Mouse (Mus musculus) myocyte (in vitro differentiated cells): Measurements from ENCODE around the gene Ttc21a. TPM values are rescaled to one million over a fixed set of nuclear protein-coding genes. Genes with fewer than 3 reads are reported as not detected.

Experiments
- H3K27me3 ChIP-seq: one replicate; pipeline ENCODE4 v1.6.1; 2011; ENCODE audit not compliant: control insufficient read depth, insufficient read depth, insufficient read length
- H3K36me3 ChIP-seq: one replicate; pipeline ENCODE4 v1.6.1; 2011; ENCODE audit not compliant: control insufficient read depth, insufficient read depth
- H3K4me2 ChIP-seq: one replicate; pipeline ENCODE4 v1.6.1; 2011; ENCODE audit warnings: low read depth, control low read depth
- H3K4me3 ChIP-seq: one replicate; pipeline ENCODE4 v1.5.1; 2011; ENCODE audit warnings: mild to moderate bottlenecking, control low read depth, moderate library complexity
- H3K79me2 ChIP-seq: one replicate; pipeline ENCODE4 v1.6.1; 2011; ENCODE audit not compliant: control insufficient read depth, insufficient read depth
- H3ac ChIP-seq: one replicate; pipeline ENCODE4 v1.6.1; 2011; ENCODE audit not compliant: control insufficient read depth, insufficient read length
- CEBPB ChIP-seq: IDR thresholded peaks from 2 replicates; pipeline ENCODE4 v1.6.1; 2011; ENCODE audit warnings: mild to moderate bottlenecking, moderate library complexity; ENCODE audit not compliant: poor library complexity, insufficient read depth, severe bottlenecking
- E2F4 ChIP-seq: IDR thresholded peaks from one replicate; pipeline ENCODE4 v1.6.1; 2011; ENCODE audit warnings: mild to moderate bottlenecking, control low read depth, moderate library complexity; ENCODE audit not compliant: insufficient read depth
- MAX ChIP-seq: IDR thresholded peaks from one replicate; pipeline ENCODE4 v1.6.1; 2011; ENCODE audit warnings: low read depth, mild to moderate bottlenecking, control low read depth
- MYOD1 ChIP-seq, 3 experiments: IDR thresholded peaks; one replicate each; pipeline ENCODE4 v1.6.1; 2011; ENCODE audit warnings: control low read depth in 2 of 3, low read depth in 2 of 3, mild to moderate bottlenecking in 2 of 3, moderate library complexity in 1 of 3; ENCODE audit not compliant: insufficient read length in 2 of 3, control insufficient read depth in 1 of 3
- MYOG ChIP-seq, 3 experiments: IDR thresholded peaks; one replicate each; pipeline ENCODE4 v1.6.1; 2011; ENCODE audit warnings: control low read depth in 2 of 3, low read depth in 2 of 3, mild to moderate bottlenecking in 2 of 3; ENCODE audit not compliant: insufficient read length in 2 of 3, control insufficient read depth in 1 of 3, insufficient read depth in 1 of 3
- POLR2A ChIP-seq: IDR thresholded peaks from one replicate; pipeline ENCODE4 v1.6.1; 2011; ENCODE audit warnings: low read depth, mild to moderate bottlenecking, control low read depth, moderate library complexity; ENCODE audit not compliant: insufficient read length
- POLR2AphosphoS2 ChIP-seq: IDR thresholded peaks from one replicate; pipeline ENCODE4 v1.6.1; 2011; ENCODE audit warnings: low read depth, control low read depth; ENCODE audit not compliant: insufficient read length
- REST ChIP-seq: IDR thresholded peaks from one replicate; pipeline ENCODE4 v1.6.1; 2011; ENCODE audit warnings: mild to moderate bottlenecking, control low read depth, moderate library complexity; ENCODE audit not compliant: insufficient read depth, insufficient read length
- SRF ChIP-seq: IDR thresholded peaks from one replicate; pipeline ENCODE4 v1.6.1; 2011; ENCODE audit warnings: low read depth; ENCODE audit not compliant: control insufficient read depth, insufficient read length
- TCF12 ChIP-seq: IDR thresholded peaks from one replicate; pipeline ENCODE4 v1.6.1; 2011; ENCODE audit warnings: mild to moderate bottlenecking, control low read depth; ENCODE audit not compliant: poor library complexity, insufficient read depth, severe bottlenecking
- TCF3 ChIP-seq: IDR thresholded peaks from one replicate; pipeline ENCODE4 v1.6.1; 2011; ENCODE audit warnings: low read depth, control low read depth; ENCODE audit not compliant: insufficient read length
- USF1 ChIP-seq: IDR thresholded peaks from one replicate; pipeline ENCODE4 v1.6.1; 2011; ENCODE audit warnings: low read depth, mild to moderate bottlenecking, control low read depth, moderate library complexity
- polyA plus RNA-seq: library from polyadenylated mRNA; unstranded; fragments of >200 nt; fragmentation: generic; extraction: Trizol; gene quantifications from one replicate; pipeline ENCODE4 v1.2.1, GENCODE M21; 2012; ENCODE audit warnings: missing spikeins

Gene Ttc21a
- polyA plus RNA-seq, 1 experiment: 0.05 TPM

DNA sequence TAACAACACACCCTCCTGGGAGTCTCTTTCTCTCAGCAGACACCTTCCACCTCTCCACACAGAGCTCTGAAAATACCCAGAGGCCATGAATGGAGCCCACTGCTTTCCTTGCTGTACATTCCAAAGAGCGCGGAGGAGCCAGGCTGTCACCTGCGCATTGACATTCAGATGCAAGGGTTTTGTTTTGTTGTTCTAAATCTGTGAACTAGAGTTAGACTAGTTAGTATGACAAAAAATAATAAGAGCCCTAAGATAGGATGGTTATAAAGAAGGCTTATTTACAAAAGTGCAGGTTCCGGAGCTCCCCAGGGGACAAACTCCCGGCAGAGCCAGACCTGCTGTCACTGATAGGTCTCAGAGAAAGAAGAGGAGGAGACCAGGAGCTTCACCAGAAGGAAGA, 53.9 kb downstream of the Ttc21a start:
- TF ChIP-seq E2F4 (no peak), CEBPB (no peak), USF1 (no peak), TCF3 (no peak), TCF12 (no peak), MYOD1 (IDR thresholded peaks at IDR 0.05; ENCODE audit: control insufficient read depth in 1 of 3, insufficient read length in 2 of 3, low read depth in 2 of 3) (no peak), MYOG (IDR thresholded peaks at IDR 0.05; ENCODE audit: control insufficient read depth in 1 of 3, insufficient read depth in 1 of 3, insufficient read length in 2 of 3, low read depth in 2 of 3) (no peak), SRF (no peak)
- H3ac ChIP-seq: no peak overlapping the region
- no peak overlapping the region for H3K4me2 ChIP-seq
- H3K79me2 ChIP-seq: no peaks in the 10 kb centered on the region
- H3K27me3 ChIP-seq: no peaks in the 10 kb centered on the region
- H3K36me3 ChIP-seq: no peaks in the 10 kb centered on the region
- H3K4me3 ChIP-seq: no peak overlapping the region

DNA sequence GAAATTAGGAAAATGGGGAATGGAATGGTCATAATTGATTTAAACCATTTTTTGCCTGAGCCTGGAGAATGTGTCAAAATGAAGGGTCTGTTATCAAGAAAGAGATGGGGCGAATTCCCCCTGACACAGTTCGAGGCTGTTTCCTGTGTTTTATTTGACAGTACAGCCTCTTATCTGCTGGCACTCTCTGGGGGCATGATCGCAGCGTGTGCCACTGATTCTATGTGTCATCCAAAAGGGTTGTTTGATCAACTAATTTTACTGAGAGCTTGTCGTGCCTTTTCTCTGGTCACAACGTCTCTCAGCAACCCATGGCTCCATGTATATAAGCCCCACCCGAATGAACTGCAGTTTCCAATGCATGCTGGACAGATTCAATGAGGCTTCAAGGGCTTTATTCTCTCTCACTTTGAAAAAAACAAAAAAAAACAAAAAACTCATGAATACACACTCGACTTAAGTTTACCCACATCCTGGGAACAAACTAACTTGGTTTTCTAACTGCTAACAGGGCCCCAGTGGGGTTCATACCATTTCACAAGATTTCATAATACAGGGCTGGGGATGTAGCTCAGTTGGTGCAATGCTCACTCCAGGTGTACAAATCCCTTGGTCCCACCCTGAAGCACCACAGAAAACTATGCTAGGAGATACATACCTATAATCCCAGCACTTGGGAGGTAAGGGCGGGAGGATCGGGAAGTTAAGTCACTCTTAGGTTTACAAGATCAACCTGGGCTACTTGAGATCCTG, 55.9 kb downstream of the Ttc21a start:
- Histone ChIP-seq H3K79me2 (no peaks in the 10 kb centered on the region), H3ac (no peak overlapping the region), H3K4me2 (no peak overlapping the region), H3K4me3 (no peak overlapping the region), H3K27me3 (no peaks in the 10 kb centered on the region), H3K36me3 (no peaks in the 10 kb centered on the region)
- TF ChIP-seq MAX (no peak), SRF (no peak), POLR2A (no peak)

DNA sequence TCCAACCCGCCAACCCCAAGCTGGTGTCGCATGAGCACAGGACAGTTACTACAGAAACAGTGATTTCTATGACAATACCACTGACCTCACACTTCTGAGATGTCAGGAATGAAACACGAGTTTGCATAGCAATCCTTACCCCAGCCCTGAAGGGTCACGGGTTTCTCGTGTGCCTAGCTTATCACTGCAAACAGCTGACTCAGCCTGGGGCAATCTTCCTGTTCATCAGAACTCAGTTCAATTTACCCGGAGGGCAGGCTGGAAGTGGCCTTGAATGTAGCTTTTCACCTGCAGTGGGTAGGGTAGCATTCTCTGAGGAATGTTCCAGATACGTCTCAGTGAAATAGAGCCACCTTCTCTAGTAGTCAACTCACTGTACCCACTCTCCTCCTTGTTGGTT, 56.8 kb downstream of the Ttc21a start:
- H3K27me3 ChIP-seq: no peaks in the 10 kb centered on the region
- H3K4me2 ChIP-seq: no peak overlapping the region
- H3ac ChIP-seq: no peak overlapping the region
- H3K4me3 ChIP-seq: no peak overlapping the region
- H3K79me2 ChIP-seq: no peaks in the 10 kb centered on the region
- no peak for TF ChIP-seq REST
- TF ChIP-seq TCF12: no peak
- no peak for TF ChIP-seq USF1
- no peak for TF ChIP-seq POLR2AphosphoS2
- TF ChIP-seq E2F4: no peak
- TF ChIP-seq CEBPB: no peak
- TF ChIP-seq MYOD1 (IDR thresholded peaks at IDR 0.05; ENCODE audit: control insufficient read depth in 1 of 3, insufficient read length in 2 of 3, low read depth in 2 of 3): no peak
- no peak for TF ChIP-seq SRF
- TF ChIP-seq MAX: no peak
- no peak for TF ChIP-seq POLR2A
- TF ChIP-seq TCF3: no peak
- TF ChIP-seq MYOG (IDR thresholded peaks at IDR 0.05; ENCODE audit: control insufficient read depth in 1 of 3, insufficient read depth in 1 of 3, insufficient read length in 2 of 3, low read depth in 2 of 3): no peak
- H3K36me3 ChIP-seq: no peaks in the 10 kb centered on the region

DNA sequence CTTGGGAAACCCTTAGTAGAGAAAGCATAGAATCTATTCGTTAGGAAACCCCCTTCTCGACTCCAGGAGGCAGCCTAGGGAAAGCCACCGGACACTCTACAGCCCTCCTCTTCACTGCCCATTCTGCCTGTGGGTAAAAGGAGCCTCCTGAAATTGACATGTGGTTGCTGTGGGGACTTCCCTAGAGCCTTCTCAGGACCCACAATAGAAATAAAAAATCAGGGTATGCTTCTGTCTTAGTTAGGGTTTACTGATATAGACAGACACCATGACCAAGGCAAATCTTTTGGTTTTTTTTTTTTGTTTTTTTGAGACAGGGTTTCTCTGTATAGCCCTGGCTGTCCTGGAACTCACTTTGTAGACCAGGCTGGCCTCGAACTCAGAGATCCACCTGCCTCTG, 58.7 kb downstream of the Ttc21a start:
- Histone ChIP-seq H3ac (no peak overlapping the region), H3K79me2 (no peaks in the 10 kb centered on the region), H3K4me2 (no peak overlapping the region), H3K36me3 (no peaks in the 10 kb centered on the region), H3K27me3 (no peaks in the 10 kb centered on the region), H3K4me3 (no peak overlapping the region)
- TF ChIP-seq USF1 (no peak), E2F4 (no peak), MAX (no peak), TCF3 (no peak), POLR2AphosphoS2 (no peak), CEBPB (no peak), SRF (no peak), REST (no peak), MYOD1 (IDR thresholded peaks at IDR 0.05; ENCODE audit: control insufficient read depth in 1 of 3, insufficient read length in 2 of 3, low read depth in 2 of 3) (no peak), TCF12 (no peak), POLR2A (no peak), MYOG (IDR thresholded peaks at IDR 0.05; ENCODE audit: control insufficient read depth in 1 of 3, insufficient read depth in 1 of 3, insufficient read length in 2 of 3, low read depth in 2 of 3) (no peak)

DNA sequence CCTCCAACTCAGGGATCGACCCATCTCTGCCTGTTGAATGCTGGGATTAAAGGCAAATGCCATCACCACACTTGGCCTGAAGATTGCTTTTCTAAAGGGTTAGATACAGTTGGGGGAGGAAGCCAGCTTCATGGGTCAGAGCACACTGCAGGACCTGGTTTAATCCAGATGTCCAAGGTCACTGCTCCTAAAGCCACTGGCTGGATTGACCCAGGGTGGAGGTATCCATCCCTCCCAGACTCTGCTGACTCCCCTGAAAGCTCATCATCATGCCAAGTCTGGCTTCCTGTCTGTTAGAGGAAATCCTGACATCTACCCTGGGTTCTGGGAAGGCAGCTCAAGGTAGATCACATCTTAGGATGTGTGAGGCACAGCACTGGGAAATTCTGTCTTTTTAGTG, 61.4 kb downstream of the Ttc21a start:
- Histone ChIP-seq H3K27me3 (no peaks in the 10 kb centered on the region), H3K36me3 (no peaks in the 10 kb centered on the region), H3K4me3 (no peak overlapping the region), H3ac (no peak overlapping the region), H3K4me2 (no peak overlapping the region), H3K79me2 (no peaks in the 10 kb centered on the region)
- TF ChIP-seq USF1 (no peak), POLR2A (no peak), POLR2AphosphoS2 (no peak), MYOG (IDR thresholded peaks at IDR 0.05; ENCODE audit: control insufficient read depth in 1 of 3, insufficient read depth in 1 of 3, insufficient read length in 2 of 3, low read depth in 2 of 3) (no peak), REST (no peak), E2F4 (no peak), MYOD1 (IDR thresholded peaks at IDR 0.05; ENCODE audit: control insufficient read depth in 1 of 3, insufficient read length in 2 of 3, low read depth in 2 of 3) (no peak), SRF (no peak), TCF3 (no peak), TCF12 (no peak), MAX (no peak)
